Mouse (Mus musculus) lung, adult 2 months (tissue): ENCODE measurements at regions not wholly inside any gene's neighbourhood (a gene's known extent, or its start where the extent isn't known, plus 50 kb on each side); places are given as distances from the start of the nearest gene placed in this dataset.

ENCODE experiments used
- DNase-seq: peaks from one replicate; pipeline ENCODE4 v3.0.0; 2022
- H3K4me1 ChIP-seq: fragments of 200-500 bp; 2 replicates; pipeline ENCODE4 v1.6.1; 2011; ENCODE audit warnings: low read length; ENCODE audit not compliant: control insufficient read depth, insufficient read depth
- H3K4me3 ChIP-seq: fragments of 200-500 bp; replicated peaks from 2 replicates; pipeline ENCODE3; 2011; ENCODE audit warnings: low read depth, mild to moderate bottlenecking, control low read depth, low read length; ENCODE audit errors: extremely low read depth
- CTCF ChIP-seq: fragments of 200-500 bp; IDR thresholded peaks from 2 replicates; pipeline ENCODE4 v1.5.1; 2011; ENCODE audit warnings: mild to moderate bottlenecking, low read length, control low read depth; ENCODE audit not compliant: insufficient read depth
- POLR2A ChIP-seq: fragments of 200-500 bp; IDR thresholded peaks from 2 replicates; pipeline ENCODE4 v1.6.1; 2011; ENCODE audit warnings: low read depth, mild to moderate bottlenecking, control low read depth, low read length, borderline replicate concordance; ENCODE audit errors: extremely low read depth
- WGBS: fragments of 180-500 bp; shearing (Covaris S2); methylation state at CpG from one replicate; pipeline ENCODE4 v1.1.7; 2018; 5-methylcytosine and 5-hydroxymethylcytosine counted together

DNA sequence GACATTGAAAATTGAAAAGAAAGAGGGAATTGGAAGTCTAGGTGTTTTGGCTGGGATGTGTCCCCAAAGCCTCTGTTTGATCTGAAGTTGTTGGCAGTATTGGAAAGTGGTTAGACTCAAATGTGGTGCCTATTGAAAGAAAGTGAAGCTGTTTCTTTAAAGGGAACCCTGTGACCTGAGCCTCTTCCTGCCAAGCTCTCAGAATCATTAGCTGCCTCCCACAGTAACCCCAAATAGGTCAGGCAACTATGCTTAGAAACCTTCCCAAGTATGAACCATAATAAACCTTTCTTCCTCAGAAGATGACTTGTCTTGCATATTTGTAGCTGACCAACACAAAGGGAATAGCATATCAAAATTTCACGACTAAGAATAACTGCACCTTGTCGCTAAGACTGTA lies 69.7 kb upstream of the Gm34302 start:
- TF ChIP-seq POLR2A (no peak), CTCF (no peak)
- WGBS = 77% methylated on average over 2 of the region's 2 CpGs
- Histone ChIP-seq H3K4me3 (no peak overlapping the region), H3K4me1 (no peaks in the 10 kb centered on the region; the same call in 1 of the 2 replicates)
- no peak for DNase-seq

DNA sequence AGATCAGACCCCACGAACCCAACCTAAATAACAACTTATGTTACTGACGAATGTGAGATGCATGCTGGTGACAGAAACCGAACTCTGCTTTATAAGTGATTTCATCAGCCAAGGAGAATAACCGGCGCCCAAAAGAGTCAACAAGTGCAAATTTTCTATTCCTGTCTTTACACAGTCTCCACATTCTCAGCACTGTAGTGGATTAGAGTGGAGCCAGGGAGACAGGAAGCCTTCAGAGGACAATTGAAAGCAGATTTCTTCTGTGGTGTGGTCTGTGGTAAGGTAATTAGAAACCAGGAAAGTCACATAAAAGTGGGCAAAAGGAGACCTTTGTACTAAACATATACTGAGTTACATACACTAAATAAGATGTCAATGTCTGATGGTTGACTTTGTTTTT lies 68.0 kb upstream of the Gm34302 start:
- 53% methylated on average over 5 of the region's 5 CpGs for WGBS
- no peak for DNase-seq
- no peak overlapping the region for H3K4me3 ChIP-seq
- TF ChIP-seq CTCF = no peak
- TF ChIP-seq POLR2A = no peak
- H3K4me1 ChIP-seq = no peaks in the 10 kb centered on the region; the same call in 1 of the 2 replicates

DNA sequence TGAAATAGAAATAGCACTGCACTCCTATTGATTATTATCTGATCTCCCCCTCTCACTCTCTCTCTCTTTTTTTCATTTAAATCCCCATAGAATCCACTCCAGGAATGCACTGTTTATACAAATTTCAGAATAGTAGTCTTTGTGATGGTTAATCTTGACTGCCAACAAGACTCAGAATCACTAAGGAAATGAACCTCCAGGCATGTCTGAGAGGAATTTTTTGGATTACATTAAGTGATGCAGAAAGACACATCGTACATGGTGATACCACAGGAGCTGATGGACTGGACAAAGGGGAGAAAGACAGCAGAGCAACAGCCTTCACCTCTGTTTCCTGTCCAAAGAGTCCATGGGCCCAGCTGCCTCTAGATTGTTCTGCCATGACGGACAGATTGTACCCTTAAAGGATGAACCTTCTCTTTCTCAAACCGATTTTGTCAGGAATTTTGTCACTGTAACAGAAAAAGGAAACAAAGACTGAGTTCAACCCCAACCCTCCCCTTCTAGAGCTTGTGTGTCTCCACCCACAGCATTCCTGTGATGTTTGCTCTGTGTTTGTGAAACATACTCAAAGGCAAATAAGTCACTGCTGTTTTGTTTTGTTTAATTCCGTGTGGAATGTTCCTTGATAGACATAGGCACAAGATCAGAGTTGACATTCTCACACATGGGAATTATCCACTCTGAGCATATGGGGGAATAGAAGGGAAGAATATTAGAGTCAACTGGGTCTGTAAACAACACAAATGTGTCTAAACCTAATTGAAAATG lies 59.1 kb upstream of the Gm34302 start:
- TF ChIP-seq POLR2A (no peak), CTCF (no peak)
- DNase-seq = no peak

DNA sequence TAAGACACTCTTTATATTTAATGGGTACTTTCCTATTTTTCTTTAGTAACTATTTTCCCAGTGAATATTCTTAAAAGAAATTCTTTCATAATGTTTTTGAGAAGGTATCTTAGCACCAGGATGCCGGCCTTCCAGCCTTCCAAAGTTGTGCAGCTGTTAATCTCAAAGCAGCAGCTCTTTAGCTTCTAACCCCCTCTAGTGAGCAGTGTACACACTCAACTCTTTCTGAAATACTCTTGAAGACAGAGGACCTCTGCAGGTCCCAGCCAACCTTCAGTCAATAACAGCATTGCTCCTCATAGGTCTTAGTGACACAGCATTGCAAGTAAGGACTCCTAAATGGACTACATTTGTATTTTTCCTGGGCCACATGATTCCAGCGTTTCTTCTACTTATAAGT lies 55.2 kb upstream of the Gm34302 start:
- no peak for TF ChIP-seq CTCF
- no peak for TF ChIP-seq POLR2A
- WGBS = 46% methylated on average over 2 of the region's 2 CpGs
- Histone ChIP-seq H3K4me3 (no peak overlapping the region), H3K4me1 (no peaks in the 10 kb centered on the region)
- DNase-seq = no peak

More for the DNA sequence above, 59.1 kb upstream of the Gm34302 start:
- Histone ChIP-seq H3K4me3 (no peak overlapping the region), H3K4me1 (no peaks in the 10 kb centered on the region)
- WGBS = 50% methylated on average over 4 of the region's 4 CpGs

DNA sequence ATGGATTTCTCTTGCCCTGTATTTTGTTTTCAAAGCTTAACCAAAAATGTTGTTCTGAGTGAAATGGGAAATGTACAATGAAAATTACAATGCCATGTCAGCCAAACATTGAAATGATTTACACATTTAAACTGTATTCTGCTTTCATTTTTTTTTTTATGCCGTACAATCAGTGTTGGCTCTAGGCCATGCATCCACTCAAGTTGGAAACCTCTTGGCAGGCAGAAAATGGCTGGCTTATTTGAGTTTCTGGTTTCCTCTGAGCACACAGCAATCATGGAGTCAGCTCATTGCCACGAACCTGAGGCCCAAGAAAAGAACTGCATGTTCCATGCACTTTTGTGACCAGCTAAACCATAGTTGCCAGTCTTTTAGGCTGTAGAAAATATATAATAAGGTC lies 50.5 kb upstream of the Gm34302 start:
- Histone ChIP-seq H3K4me1 (no peaks in the 10 kb centered on the region), H3K4me3 (no peak overlapping the region)
- no peak for DNase-seq
- TF ChIP-seq POLR2A (no peak), CTCF (no peak)
- 26% methylated on average over 2 of the region's 2 CpGs for WGBS
